Mouse (Mus musculus) G1E (cell line): ENCODE data around the gene Igfbpl1. TPM values are rescaled to one million over a fixed set of nuclear protein-coding genes. Genes with fewer than 3 reads are reported as not detected.

Experiments used
- ATAC-seq: 2 replicates; pipeline ENCODE4 v1.8.0; 2016; ENCODE audit warnings: mild to moderate bottlenecking; ENCODE audit not compliant: insufficient number of reproducible peaks, poor library complexity, low FRiP score, severe bottlenecking; ENCODE audit errors: extremely low read depth
- DNase-seq: peaks from one replicate; pipeline ENCODE4 v3.0.0; 2012; ENCODE audit warnings: low spot score
- H3K27me3 ChIP-seq: 2 replicates; pipeline ENCODE4 v1.6.1; 2012; ENCODE audit warnings: mild to moderate bottlenecking, low read length, inconsistent platforms; ENCODE audit not compliant: insufficient read depth
- H3K36me3 ChIP-seq: replicated peaks from 2 replicates; pipeline ENCODE3; 2012; ENCODE audit warnings: mild to moderate bottlenecking, inconsistent platforms
- H3K4me1 ChIP-seq: 2 replicates; pipeline ENCODE4 v1.6.1; 2012; ENCODE audit warnings: low read depth, low read length, inconsistent platforms, mixed read lengths; ENCODE audit not compliant: insufficient read depth
- H3K4me3 ChIP-seq: 2 replicates; pipeline ENCODE4 v1.5.1; 2012; ENCODE audit warnings: low read depth, mild to moderate bottlenecking, inconsistent platforms, low read length, moderate library complexity, mixed read lengths
- H3K9me3 ChIP-seq: replicated peaks from 2 replicates; pipeline ENCODE4 v1.6.1; 2012; ENCODE audit warnings: inconsistent platforms
- CTCF ChIP-seq: IDR thresholded peaks from 2 replicates; pipeline ENCODE4 v1.5.1; 2012; ENCODE audit warnings: low read depth, low read length, inconsistent platforms, mixed read lengths
- GATA1 ChIP-seq: IDR thresholded peaks from 2 replicates; pipeline ENCODE4 v1.6.1; 2012; ENCODE audit warnings: borderline replicate concordance, low read length, inconsistent platforms, mixed read lengths
- GATA2 ChIP-seq: IDR thresholded peaks from 2 replicates; pipeline ENCODE4 v1.6.1; 2012; ENCODE audit warnings: low read depth, low read length, inconsistent platforms, borderline replicate concordance
- POLR2AphosphoS5 ChIP-seq: IDR thresholded peaks from 2 replicates; pipeline ENCODE4 v1.6.1; 2012; ENCODE audit warnings: low read depth, low read length, inconsistent platforms; ENCODE audit not compliant: insufficient replicate concordance
- TAL1 ChIP-seq: conservative IDR thresholded peaks from 2 replicates; pipeline ENCODE4 v1.6.1; 2012; ENCODE audit warnings: low read depth, low read length, inconsistent platforms, mixed read lengths
- polyA plus RNA-seq: library from polyadenylated mRNA; stranded (reverse); fragments of >175 nt; gene quantifications from 2 replicates; pipeline ENCODE4 v1.2.3, GENCODE M21; 2012
- total RNA-seq, 2 experiments: library from RNA; stranded (forward) in 1 of 2; stranded (reverse) in 1 of 2; fragments of 200-1000 nt in 1 of 2; fragments of >200 nt in 1 of 2; fragmentation: Nextera tagmentation in 1 of 2; gene quantifications; 2 replicates each; pipeline ENCODE4 v1.2.3; 2014 to 2017

The Igfbpl1 gene
- total and polyA plus RNA-seq, 3 experiments: 0.11 TPM; not detected in 2

DNA sequence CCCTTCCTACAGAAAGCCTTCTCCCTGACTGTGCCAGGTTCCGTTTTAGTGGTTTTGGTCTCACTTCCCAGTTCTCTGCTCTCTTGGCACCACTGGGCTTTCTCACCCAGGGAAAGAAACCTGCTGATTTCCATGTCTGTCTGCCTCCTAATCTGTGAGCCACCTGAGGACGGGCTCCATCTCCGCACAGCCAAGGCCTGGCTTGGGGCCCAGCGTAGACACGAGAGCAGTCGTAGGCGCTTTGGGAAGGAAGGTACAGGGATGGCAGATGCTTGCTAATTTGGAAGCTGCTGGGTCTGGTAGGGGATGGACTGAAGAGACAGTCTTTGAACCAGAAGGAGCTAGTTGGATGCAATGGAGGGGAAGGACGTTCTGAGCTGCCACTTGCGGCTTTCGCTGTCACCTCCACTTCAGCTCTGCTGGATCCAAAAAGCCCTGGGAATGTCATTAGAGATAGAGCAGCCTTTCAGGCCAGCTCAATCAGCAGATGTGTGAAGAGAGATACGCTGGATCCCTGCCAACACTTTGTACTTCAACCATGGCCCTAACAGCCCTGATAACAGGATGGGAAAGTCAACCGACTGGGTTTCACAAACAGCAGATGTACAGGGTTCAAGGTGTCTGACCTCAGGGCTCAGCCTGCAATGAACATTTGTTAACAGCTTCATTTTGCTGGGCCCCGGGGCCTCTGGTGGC is 37.3 kb downstream of the Igfbpl1 start:
- no peaks in the 10 kb centered on the region for H3K9me3 ChIP-seq
- no peak for ATAC-seq
- DNase-seq: peak; percentile 40
- no peak overlapping the region for H3K4me3 ChIP-seq
- H3K36me3 ChIP-seq: no peaks in the 10 kb centered on the region
- 0 out of 2 replicates have a peak, but pooled peaks cover 4% of the 10 kb centered on the region for H3K4me1 ChIP-seq
- peaks cover 14% of the 10 kb centered on the region for H3K27me3 ChIP-seq
- TF ChIP-seq TAL1: peak; percentile 24; the same call in 1 of the 2 replicates
- no peak for TF ChIP-seq GATA2

DNA sequence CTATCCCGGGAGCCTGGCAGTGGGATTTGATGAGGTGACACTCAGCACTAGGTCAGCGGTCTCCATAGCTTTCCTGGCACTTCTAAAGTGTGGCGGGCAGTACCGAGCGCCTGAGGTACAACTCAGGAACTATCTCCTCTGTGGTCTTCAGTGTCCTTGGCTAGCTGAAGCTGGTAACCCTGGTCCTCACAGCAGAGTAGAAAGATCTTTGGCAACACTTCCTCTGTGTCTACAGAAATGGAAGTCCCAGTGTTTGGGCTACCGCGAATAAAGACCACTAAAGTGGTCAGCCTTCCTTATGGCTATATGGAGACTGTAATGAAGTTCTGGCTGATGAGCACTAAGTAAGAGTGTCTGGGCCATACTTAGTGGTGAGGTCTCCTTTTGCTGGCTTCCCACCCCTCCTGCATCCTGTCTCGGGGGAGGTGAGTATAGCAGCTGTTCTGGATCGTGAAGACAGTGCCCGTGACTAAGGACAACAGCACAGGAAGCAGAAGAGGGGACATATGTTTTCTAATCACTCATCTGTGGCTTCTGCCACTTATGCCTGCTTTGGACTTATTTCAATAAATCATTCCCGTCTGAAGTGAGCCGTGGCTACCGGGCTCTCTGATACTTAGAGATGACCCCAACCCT is 38.2 kb downstream of the Igfbpl1 start:
- DNase-seq (no peak), ATAC-seq (no peak)
- Histone ChIP-seq H3K36me3 (no peaks in the 10 kb centered on the region), H3K4me1 (0 out of 2 replicates have a peak, but pooled peaks cover 4% of the 10 kb centered on the region), H3K27me3 (peaks cover 12% of the 10 kb centered on the region), H3K4me3 (no peak overlapping the region), H3K9me3 (no peaks in the 10 kb centered on the region)
- TF ChIP-seq POLR2AphosphoS5 (no peak), GATA2 (no peak), TAL1 (no peak), CTCF (no peak), GATA1 (no peak)

- TF ChIP-seq GATA1: no peak
- TF ChIP-seq CTCF: no peak
- no peak for TF ChIP-seq TAL1
- ATAC-seq: no peak
- peaks cover 9% of the 10 kb centered on the region for H3K27me3 ChIP-seq
Measured at GRCm38 (mm10) chr4:45786674-45787073, 40.0 kb downstream of the Igfbpl1 start.

DNA sequence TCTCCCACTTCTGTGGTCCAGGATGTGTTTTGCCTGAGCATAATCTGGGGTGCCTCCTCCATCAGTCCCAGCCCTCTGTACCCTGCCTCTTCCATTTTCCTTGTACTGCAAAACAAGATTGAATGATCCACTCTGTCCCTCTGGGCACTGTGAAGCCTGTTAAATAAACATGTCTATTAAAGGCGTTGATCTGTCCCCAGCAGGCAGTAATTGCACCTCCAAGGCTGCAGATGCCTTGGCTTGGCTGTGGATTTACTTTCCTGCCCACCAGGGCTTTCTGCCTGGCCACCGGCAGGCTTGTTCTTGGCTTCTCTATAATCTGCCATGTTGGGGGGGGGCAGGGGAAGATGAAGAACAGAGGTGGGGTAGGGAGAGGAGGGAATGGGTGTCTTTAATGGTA is 40.8 kb downstream of the Igfbpl1 start:
- no peak overlapping the region for H3K4me3 ChIP-seq
- TF ChIP-seq CTCF (no peak), GATA1 (no peak), POLR2AphosphoS5 (no peak)
- H3K9me3 ChIP-seq: no peaks in the 10 kb centered on the region
- H3K36me3 ChIP-seq: no peaks in the 10 kb centered on the region
- H3K4me1 ChIP-seq: 0 out of 2 replicates have a peak, but pooled peaks cover 4% of the 10 kb centered on the region
- ATAC-seq (no peak), DNase-seq (no peak)
- H3K27me3 ChIP-seq: peaks cover 9% of the 10 kb centered on the region

More at GRCm38 (mm10) chr4:45786674-45787073, 40.0 kb downstream of the Igfbpl1 start:
- no peaks in the 10 kb centered on the region for H3K9me3 ChIP-seq
- H3K4me3 ChIP-seq: no peak overlapping the region
- no peak for DNase-seq
- 0 out of 2 replicates have a peak, but pooled peaks cover 4% of the 10 kb centered on the region for H3K4me1 ChIP-seq
- no peaks in the 10 kb centered on the region for H3K36me3 ChIP-seq

DNA sequence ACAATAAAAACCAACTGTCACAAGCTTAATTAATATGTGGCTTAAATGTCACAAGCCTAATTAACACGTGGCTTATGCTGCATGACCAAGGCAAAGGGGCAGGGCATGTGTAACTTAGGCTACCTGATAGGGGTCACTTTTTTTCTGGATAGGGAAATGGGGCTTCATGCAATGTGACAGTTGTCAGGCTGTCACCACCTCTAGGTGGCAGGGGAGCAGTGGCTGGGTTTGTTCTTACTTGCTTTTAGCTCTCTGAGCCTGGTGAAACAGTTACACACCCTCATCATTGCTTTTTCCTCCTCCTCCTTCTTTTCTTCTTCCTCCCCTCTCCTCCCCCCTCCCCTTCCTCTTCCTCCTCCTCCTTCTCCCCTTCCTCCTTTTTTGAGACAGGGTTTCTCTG is 43.1 kb downstream of the Igfbpl1 start:
- Histone ChIP-seq H3K9me3 (no peaks in the 10 kb centered on the region), H3K4me1 (0 out of 2 replicates have a peak, but pooled peaks cover 4% of the 10 kb centered on the region), H3K27me3 (peaks cover 10% of the 10 kb centered on the region), H3K4me3 (no peak overlapping the region), H3K36me3 (no peaks in the 10 kb centered on the region)
- TF ChIP-seq GATA2: no peak
- no peak for TF ChIP-seq TAL1
- no peak for TF ChIP-seq CTCF
- TF ChIP-seq POLR2AphosphoS5: no peak
- no peak for TF ChIP-seq GATA1
- DNase-seq (no peak), ATAC-seq (no peak)

DNA sequence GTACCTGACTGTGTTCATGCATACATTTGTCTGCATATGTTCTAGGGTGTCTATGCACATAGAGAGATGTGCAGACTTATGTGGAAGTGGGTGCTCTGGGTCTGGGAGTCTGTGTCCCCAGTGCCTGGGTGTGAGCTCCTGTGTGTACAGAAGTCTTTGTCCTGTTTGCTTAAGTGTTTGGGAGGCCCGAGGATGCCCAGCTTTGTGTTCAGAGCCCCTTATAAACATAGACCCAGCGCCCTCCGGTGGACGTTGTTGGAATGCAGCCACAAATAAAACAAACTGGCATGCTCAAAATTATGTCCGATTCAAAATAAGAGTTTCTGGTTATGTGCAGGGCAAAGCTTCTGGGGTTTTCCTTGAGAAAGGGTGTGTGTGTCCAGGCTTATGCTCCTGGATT is 55.1 kb downstream of the Igfbpl1 start:
- Histone ChIP-seq H3K4me1 (no peaks in the 10 kb centered on the region), H3K4me3 (no peak overlapping the region), H3K27me3 (peaks cover 26% of the 10 kb centered on the region), H3K9me3 (no peaks in the 10 kb centered on the region), H3K36me3 (no peaks in the 10 kb centered on the region)
- no peak for DNase-seq
- no peak for ATAC-seq
- TF ChIP-seq GATA2 (no peak), GATA1 (no peak), CTCF (no peak), TAL1 (no peak), POLR2AphosphoS5 (no peak)

DNA sequence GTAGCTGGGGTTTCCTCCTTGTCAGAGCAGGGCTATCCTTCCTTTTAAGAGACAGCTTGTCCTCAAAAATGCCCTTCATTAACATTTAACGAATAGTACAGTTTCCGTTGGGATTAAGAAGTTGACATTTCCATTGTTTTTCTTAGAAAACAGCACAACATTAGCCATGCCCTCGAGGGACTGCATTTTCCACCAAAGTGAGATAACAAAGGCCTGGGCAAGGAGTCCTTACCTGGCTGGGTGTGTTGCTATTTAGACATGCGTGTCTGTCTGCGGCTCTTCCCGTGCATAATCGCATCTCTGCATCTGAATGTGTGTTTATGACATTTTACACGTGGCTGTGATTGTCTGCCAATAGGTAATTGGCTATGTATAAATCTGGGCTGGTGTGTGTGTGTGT is 55.5 kb downstream of the Igfbpl1 start:
- Histone ChIP-seq H3K36me3 (no peaks in the 10 kb centered on the region), H3K27me3 (peaks cover 29% of the 10 kb centered on the region), H3K4me3 (no peak overlapping the region), H3K4me1 (no peaks in the 10 kb centered on the region), H3K9me3 (no peaks in the 10 kb centered on the region)
- TF ChIP-seq POLR2AphosphoS5: no peak
- no peak for TF ChIP-seq CTCF
- TF ChIP-seq TAL1: no peak
- TF ChIP-seq GATA2: no peak
- TF ChIP-seq GATA1: no peak
- DNase-seq (no peak), ATAC-seq (no peak)
